Mouse (Mus musculus): ENCODE results near the gene Setd7.

DNA sequence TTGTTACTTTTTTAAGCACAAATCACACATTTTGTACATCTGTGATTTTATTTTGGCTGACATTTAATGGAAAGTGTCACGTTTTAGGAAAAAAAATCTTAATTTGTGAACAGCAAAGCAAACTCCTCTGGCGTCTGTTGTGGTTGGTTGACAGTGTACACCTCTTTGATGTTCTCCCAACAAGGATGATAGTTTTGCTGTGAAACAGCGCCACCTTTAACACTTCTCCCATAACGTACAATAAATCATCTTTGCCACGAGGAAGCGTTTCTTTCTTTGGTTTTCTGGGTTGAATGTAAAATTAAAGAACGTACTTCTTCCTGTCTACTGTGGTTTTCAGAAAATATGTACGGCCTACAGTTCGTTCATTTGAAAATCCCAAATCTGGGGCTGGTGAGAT is 65.0 kb downstream of the Setd7 start:
- TF ChIP-seq CTCF (conservative IDR thresholded peaks at IDR 0.05; ENCODE audit: insufficient read depth, insufficient read length, low read depth, low read length) = no peak
- no peak for TF ChIP-seq POLR2A (IDR thresholded peaks at IDR 0.05; ENCODE audit: low read depth, low read length)

Measured in kidney, adult 2 months (tissue).